Mouse (Mus musculus) lung, embryonic 14.5 days (tissue): Measurements from ENCODE around the gene Cbln1. TPM values are rescaled to one million over a fixed set of nuclear protein-coding genes. Genes with fewer than 3 reads are reported as not detected.

ENCODE experiments used
- ATAC-seq: fragments of 200-750 bp; cut with Nextera tagmentation; 2 replicates; pipeline ENCODE4 v1.8.0; 2017; ENCODE audit warnings: mild to moderate bottlenecking, moderate TSS enrichment, moderate library complexity; ENCODE audit not compliant: insufficient read depth
- DNase-seq: peaks from one replicate; pipeline ENCODE4 v3.0.0-alpha.2; 2015
- H3K27ac ChIP-seq: fragments of 300-500 bp; sonication (generic); 2 replicates; pipeline ENCODE4 v1.5.1; 2014; ENCODE audit warnings: low read depth, mild to moderate bottlenecking, moderate library complexity
- H3K27me3 ChIP-seq: fragments of 300-500 bp; sonication (generic); 2 replicates; pipeline ENCODE4 v1.6.1; 2014; ENCODE audit warnings: low read length, control low read depth; ENCODE audit not compliant: insufficient read depth
- H3K36me3 ChIP-seq: fragments of 300-500 bp; sonication (generic); 2 replicates; pipeline ENCODE4 v1.6.1; 2014; ENCODE audit warnings: control low read depth; ENCODE audit not compliant: insufficient read depth
- H3K4me1 ChIP-seq: fragments of 300-500 bp; sonication (generic); 2 replicates; pipeline ENCODE4 v1.6.1; 2014; ENCODE audit warnings: antibody characterized with exemption, control low read depth; ENCODE audit not compliant: insufficient read depth
- H3K4me2 ChIP-seq: fragments of 300-500 bp; sonication (generic); 2 replicates; pipeline ENCODE4 v1.6.1; 2014; ENCODE audit warnings: mild to moderate bottlenecking
- H3K4me3 ChIP-seq: fragments of 300-500 bp; sonication (generic); 2 replicates; pipeline ENCODE4 v1.5.1; 2014; ENCODE audit warnings: low read depth, low read length
- H3K9ac ChIP-seq: fragments of 300-500 bp; sonication (generic); 2 replicates; pipeline ENCODE4 v1.6.1; 2014
- H3K9me3 ChIP-seq: fragments of 300-500 bp; sonication (generic); 2 replicates; pipeline ENCODE4 v1.6.1; 2016; ENCODE audit warnings: low read depth, low read length, control low read depth
- CTCF ChIP-seq: IDR thresholded peaks from 2 replicates; pipeline ENCODE4 v1.5.1; 2016; ENCODE audit warnings: antibody characterized with exemption, low read depth
- WGBS: fragments of 180-500 bp; shearing (Covaris S2); extraction: QIAGEN DNeasy Blood & Tissue Kit; methylation state at CpG from one replicate; pipeline ENCODE4 v1.1.7; 2014; 5-methylcytosine and 5-hydroxymethylcytosine counted together
- polyA plus RNA-seq: library from polyadenylated mRNA; unstranded; fragments of >200 nt; fragmentation: Nextera tagmentation; extraction: Ambion mirVana; gene quantifications from 2 replicates; pipeline ENCODE4 v1.2.1, GENCODE M21; 2014

The Cbln1 gene
- polyA plus RNA-seq, 1 experiment from 2014 or later = not detected

DNA sequence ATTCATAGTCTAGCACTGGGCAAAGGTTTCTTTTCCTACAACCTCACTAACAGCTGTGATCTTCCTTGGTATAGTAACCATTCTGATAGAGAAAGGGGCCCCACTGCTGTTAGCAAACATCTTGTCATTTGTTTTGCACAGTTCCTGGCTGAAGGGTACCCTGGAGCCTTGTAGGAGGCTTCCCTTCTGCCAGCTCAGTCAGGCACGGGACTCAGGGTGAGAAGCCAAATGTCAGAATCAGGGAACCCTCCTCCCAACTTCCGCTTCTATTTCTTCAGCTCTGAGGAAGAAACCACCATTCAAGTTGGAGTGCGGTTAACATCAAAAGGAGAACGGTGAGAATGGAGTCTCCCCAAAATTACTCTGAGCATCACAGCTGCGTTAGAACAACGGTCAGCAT, 30.3 kb upstream of the Cbln1 start:
- WGBS = 66% methylated on average over 6 of the region's 6 CpGs
- ATAC-seq = no peak

GRCm38 (mm10) chr8:87497641-87498040, 25.2 kb upstream of the Cbln1 start:
- Histone ChIP-seq H3K27ac (no peak overlapping the region), H3K4me3 (no peak overlapping the region), H3K36me3 (no peaks in the 10 kb centered on the region), H3K9me3 (no peaks in the 10 kb centered on the region), H3K4me1 (no peaks in the 10 kb centered on the region), H3K9ac (no peak overlapping the region), H3K4me2 (no peak overlapping the region), H3K27me3 (no peaks in the 10 kb centered on the region)
- WGBS = 44% methylated on average over 6 of the region's 6 CpGs
- DNase-seq = no peak
- no peak for TF ChIP-seq CTCF
- ATAC-seq = no peak

More for the DNA sequence above, 30.3 kb upstream of the Cbln1 start:
- Histone ChIP-seq H3K4me3 (no peak overlapping the region), H3K4me2 (no peak overlapping the region), H3K27ac (no peak overlapping the region), H3K4me1 (no peaks in the 10 kb centered on the region), H3K9ac (no peak overlapping the region), H3K9me3 (no peaks in the 10 kb centered on the region), H3K27me3 (no peaks in the 10 kb centered on the region), H3K36me3 (no peaks in the 10 kb centered on the region)
- TF ChIP-seq CTCF = no peak
- no peak for DNase-seq

- no peaks in the 10 kb centered on the region for H3K27me3 ChIP-seq
- no peaks in the 10 kb centered on the region for H3K36me3 ChIP-seq
- ATAC-seq = no peak
- H3K27ac ChIP-seq = no peak overlapping the region
- H3K4me1 ChIP-seq = no peaks in the 10 kb centered on the region
- DNase-seq = no peak
- no peak for TF ChIP-seq CTCF
- no peaks in the 10 kb centered on the region for H3K9me3 ChIP-seq
- no peak overlapping the region for H3K4me2 ChIP-seq
- H3K9ac ChIP-seq = no peak overlapping the region
- no peak overlapping the region for H3K4me3 ChIP-seq
- 87% methylated on average over 7 of the region's 7 CpGs for WGBS
These were observed 24.1 kb upstream of the Cbln1 start for GRCm38 (mm10) chr8:87496511-87496910.

- H3K27ac ChIP-seq = no peak overlapping the region
- ATAC-seq (no peak), DNase-seq (no peak)
- H3K4me1 ChIP-seq = no peaks in the 10 kb centered on the region
- TF ChIP-seq CTCF = peak; percentile 48
- no peak overlapping the region for H3K4me2 ChIP-seq
- 46% methylated on average over 9 of the region's 9 CpGs for WGBS
- no peak overlapping the region for H3K9ac ChIP-seq
- H3K9me3 ChIP-seq = no peaks in the 10 kb centered on the region
- no peaks in the 10 kb centered on the region for H3K36me3 ChIP-seq
- H3K4me3 ChIP-seq = no peak overlapping the region
- no peaks in the 10 kb centered on the region for H3K27me3 ChIP-seq
These were observed 22.5 kb upstream of the Cbln1 start for GRCm38 (mm10) chr8:87494862-87495261.

DNA sequence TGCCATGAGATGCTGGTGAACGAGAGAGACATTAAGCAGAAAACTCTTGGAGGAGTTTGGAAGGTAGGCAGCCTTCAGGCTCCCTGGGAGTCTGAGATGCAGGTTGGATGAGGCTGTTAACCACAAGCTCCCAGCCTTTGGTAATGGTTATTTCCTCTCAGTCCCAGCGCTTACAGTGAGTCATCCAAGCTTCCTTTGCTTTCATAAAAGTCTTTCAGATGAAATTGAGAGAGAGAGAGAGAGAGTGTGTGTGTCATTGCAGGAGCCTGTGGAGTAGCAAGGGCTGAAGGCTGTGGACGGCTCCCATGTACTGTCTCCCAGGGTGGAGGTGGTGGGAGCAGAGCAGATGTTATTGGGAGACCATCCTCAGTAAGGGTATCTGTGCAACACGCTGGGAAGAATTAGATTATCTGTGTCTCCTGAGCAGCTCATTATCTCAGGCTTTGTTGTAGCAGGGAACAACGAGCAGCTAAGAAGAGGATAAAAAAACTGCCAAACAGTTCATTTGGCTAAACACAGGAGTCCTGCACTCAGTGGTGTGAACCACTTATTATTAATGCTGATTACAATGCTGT, 17.5 kb upstream of the Cbln1 start:
- Histone ChIP-seq H3K4me2 (no peak overlapping the region), H3K9ac (no peak overlapping the region), H3K4me1 (no peaks in the 10 kb centered on the region), H3K4me3 (no peak overlapping the region), H3K27me3 (no peaks in the 10 kb centered on the region), H3K27ac (no peak overlapping the region), H3K9me3 (no peaks in the 10 kb centered on the region), H3K36me3 (no peaks in the 10 kb centered on the region)
- DNase-seq (no peak), ATAC-seq (no peak)
- TF ChIP-seq CTCF = no peak
- 55% methylated on average over 5 of the region's 5 CpGs for WGBS

- Histone ChIP-seq H3K9ac (no peak overlapping the region), H3K9me3 (no peaks in the 10 kb centered on the region), H3K4me1 (no peaks in the 10 kb centered on the region), H3K36me3 (no peaks in the 10 kb centered on the region), H3K27me3 (peaks cover 9% of the 10 kb centered on the region; the same call in 1 of the 2 replicates), H3K27ac (no peak overlapping the region), H3K4me2 (no peak overlapping the region), H3K4me3 (no peak overlapping the region)
- DNase-seq (no peak), ATAC-seq (no peak)
- no peak for TF ChIP-seq CTCF
- WGBS = 57% methylated on average over 1 of the region's 1 CpGs
These were observed 9.0 kb upstream of the Cbln1 start for GRCm38 (mm10) chr8:87481396-87481795.

GRCm38 (mm10) chr8:87478221-87478620, 5.8 kb upstream of the Cbln1 start:
- no peaks in the 10 kb centered on the region for H3K36me3 ChIP-seq
- no peak overlapping the region for H3K4me3 ChIP-seq
- H3K9ac ChIP-seq = no peak overlapping the region
- ATAC-seq = no peak
- no peak overlapping the region for H3K27ac ChIP-seq
- no peak for TF ChIP-seq CTCF
- no peaks in the 10 kb centered on the region for H3K4me1 ChIP-seq
- 52% methylated on average over 3 of the region's 3 CpGs for WGBS
- H3K27me3 ChIP-seq = peaks cover 32% of the 10 kb centered on the region
- H3K4me2 ChIP-seq = no peak overlapping the region
- DNase-seq = no peak
- H3K9me3 ChIP-seq = no peaks in the 10 kb centered on the region
